Mouse (Mus musculus) layer of hippocampus, postnatal 10 days (tissue): Measurements from ENCODE around the gene Tecta. TPM values are rescaled to one million over a fixed set of nuclear protein-coding genes. Genes with fewer than 3 reads are reported as not detected.
A peak's percentile ranks its signal among the peaks of the same experiment; 100 is the strongest.

Source experiments
- DNase-seq, 2 experiments: peaks; one replicate each; pipeline ENCODE4 v3.0.0; 2021; ENCODE audit warnings: low spot score in 2 of 2
- total RNA-seq, 2 experiments: library from RNA; stranded (reverse); gene quantifications; 2 replicates each; pipeline ENCODE4 v1.2.3; 2021

Gene Tecta
- total RNA-seq, 2 experiments from 2014 or later = 1.2 to 2.2 TPM

DNA sequence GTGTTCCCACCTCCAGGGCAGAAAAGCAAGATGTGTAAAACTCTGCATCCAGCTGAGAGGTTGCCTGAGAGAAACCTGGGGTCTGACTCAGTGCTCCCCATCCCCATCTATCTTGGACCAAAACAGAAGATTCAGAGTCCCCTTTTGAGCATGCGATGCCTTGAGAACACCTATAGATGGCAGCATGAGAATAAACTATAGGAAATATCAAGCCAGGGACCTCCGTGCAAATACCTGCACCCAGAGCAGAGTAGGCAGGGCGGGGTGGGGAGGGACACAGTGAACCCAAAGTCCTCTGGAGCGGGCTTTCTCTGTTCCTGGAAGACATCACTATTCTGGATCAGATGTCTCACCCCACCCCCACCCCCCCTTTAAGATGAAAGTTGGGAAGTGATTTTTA lies 11.2 kb downstream of the Tecta start:
- peak in 1 of 2 experiments; percentile 32 for DNase-seq

DNA sequence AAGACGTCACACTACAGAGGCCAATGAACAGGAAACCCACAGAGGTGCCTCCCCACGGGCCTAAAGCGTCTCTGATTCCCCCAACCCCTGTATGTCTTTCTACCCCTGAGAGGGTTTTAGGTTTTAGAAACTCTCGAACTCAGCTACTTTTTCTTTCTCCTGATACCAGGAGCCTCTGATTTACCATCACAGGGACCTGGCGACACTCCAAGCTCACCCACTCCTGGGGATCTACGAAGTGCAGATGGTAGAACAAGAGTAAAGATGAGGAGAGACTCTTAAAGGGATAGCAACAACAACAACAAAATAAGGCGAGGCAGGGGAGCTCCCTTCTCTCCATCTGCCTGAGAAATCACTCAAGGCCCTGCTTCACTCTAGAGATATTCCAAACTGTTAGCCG lies 12.7 kb downstream of the Tecta start:
- DNase-seq = no peak

DNA sequence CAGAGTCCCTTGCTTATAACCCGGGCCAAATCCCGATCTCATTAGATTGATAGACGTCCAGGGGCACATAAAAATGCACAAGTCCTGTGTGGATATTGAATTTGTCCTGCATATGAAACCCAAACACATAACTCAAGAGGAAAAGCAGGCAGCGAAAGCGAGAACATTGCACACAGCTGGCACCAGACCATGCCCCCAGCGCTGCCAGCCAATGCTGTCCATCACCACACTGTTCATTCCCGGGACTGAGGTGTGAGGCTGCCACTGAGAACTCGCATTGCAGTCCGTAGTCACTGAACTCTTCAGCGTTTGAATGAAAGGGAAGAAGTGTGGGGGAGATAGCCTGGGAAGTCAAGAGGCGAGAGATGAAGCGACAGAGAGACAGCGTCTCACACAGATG lies 14.1 kb downstream of the Tecta start:
- peak in 1 of 2 experiments; percentile 36 for DNase-seq

DNA sequence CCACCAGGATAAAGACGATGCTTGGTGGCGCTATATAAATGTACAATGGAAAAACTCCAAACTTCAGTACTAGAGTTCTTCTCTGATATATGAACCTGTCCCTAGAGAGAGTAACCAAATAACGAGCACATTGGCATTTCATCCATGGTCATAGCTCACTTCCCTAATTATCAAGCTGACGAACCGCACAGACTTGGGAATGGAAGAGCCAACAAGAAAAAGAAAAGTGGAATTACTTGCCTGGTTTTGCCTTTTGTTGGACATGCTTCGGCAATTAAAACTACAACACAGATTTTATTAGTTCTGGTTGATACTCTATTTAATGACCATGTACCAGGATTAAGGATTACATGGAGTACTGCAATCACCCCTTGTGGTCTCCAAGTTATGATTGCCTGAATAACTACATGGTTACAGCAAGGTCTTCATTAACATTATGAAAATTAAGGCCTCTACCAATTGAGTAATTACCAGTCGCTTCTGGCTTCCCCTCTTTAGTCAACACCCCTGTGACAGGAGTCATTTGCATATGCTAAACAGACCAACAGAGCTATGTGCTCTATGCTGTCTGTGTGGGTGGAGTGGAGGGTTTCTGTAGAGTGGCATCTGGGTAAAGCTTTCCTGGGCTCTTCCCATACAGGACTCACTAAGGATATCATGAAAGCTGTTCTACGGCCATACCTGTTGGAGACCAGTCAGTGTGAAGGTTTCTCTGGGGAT lies 16.9 kb downstream of the Tecta start:
- no peak for DNase-seq

DNA sequence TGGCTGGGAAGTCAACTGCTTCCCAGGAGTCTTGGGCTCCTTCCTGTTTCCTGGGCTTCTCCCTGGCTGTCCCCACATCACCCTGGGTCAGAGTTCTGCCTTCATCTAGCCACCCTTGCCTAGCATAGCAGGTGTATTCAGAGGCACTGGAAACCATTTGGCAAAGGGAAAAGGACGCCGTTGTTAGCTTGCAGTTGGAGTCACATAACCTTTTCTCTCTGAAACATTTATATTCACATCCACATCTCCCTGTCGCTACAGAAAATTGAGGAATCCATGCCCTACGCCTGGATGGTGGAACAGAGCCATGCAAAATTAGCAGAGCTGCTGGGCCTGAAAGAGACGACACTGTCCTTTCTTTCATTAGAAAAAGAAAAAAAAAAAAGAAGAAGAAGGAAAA lies 17.7 kb downstream of the Tecta start:
- peak; percentile 28 to 54 for DNase-seq

DNA sequence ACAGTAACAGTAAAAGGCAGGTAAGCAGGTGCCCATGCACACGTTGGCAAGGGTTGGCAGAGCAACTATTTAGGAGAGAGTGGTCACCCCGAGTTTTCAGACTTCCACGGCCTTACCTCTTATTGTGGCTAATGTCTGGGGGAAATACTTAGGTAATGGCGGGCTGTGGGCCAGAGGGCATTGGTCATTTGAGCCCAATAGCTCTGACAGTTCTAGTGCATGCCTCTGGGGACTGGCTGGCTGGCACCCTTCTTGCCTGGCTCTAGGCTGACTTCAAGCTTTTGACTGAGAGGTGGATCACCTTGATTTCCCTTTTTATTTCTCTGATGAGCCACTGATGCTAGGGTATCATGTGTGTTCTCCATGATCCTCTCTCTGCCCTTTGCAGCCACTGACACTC lies 21.7 kb downstream of the Tecta start:
- DNase-seq = no peak

DNA sequence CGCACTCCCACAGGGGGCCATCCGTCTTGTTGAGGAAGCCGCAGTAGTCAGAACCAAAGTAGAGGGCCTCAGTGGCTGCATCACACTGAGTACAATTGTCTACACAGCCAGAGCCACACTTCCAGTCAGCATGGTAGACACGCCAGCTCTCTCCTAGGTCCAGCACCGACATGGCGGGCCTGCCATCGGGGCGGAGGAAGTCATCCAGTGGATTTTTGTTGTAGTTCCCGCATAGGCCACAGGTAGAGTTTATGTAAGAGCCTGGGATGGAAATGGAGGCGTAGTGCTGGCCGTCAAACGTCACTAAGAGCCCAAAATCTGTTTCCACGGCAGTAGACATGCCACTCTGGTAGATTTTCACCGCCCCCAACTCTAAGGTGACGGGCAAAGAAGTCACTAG lies 22.1 kb downstream of the Tecta start:
- no peak for DNase-seq

DNA sequence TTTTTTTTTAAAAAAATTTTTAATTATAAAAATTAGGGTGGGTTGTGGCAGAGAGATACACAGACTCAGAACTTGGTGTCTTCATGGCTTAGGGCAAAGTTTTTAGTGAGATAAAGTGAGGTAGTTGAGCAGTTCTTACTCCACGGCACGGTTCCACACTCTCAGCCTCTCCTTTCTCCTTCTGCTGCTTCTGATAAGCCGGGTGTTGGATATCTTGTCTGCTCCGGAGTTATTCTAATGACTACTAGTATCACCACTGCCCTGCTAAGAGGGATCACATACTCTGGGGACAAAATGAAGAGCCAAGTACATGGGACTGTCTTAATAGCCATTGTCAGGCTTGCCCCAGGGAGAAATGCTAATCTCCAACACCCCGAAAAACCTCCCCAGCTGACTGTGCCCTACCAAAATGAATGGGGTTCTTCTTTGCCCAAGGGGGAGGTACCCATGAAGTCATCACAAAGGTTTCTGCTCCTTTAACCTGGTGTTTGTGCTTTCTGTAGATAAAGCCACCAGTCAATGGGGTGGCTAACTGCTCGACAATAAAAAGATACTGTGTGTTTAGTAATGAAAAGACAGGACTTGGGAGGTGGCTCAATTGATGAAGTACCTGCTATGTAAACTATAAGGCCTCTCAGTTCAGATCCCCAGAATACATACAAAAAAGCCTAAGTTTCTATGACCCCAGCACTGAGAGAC lies 27.9 kb downstream of the Tecta start:
- no peak for DNase-seq

DNA sequence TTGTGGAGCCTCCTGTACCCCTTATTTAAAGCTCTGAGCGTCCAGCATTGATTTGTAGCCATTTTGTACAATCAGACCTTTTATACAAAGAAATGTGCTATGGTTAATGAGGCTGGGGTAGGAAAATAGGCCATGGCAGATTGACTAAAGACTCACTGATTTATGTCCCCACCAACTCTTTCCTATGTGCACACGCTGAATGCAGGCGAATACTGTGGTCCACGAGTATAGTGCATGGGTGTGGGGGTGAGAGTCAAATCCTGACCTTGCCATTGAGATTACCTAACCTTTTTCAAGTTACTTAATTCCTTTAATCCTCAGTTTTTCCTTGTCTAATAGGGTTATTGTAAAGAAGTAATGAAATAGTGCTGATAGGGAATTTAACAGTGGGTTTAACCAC lies 42.1 kb downstream of the Tecta start:
- no peak for DNase-seq

DNA sequence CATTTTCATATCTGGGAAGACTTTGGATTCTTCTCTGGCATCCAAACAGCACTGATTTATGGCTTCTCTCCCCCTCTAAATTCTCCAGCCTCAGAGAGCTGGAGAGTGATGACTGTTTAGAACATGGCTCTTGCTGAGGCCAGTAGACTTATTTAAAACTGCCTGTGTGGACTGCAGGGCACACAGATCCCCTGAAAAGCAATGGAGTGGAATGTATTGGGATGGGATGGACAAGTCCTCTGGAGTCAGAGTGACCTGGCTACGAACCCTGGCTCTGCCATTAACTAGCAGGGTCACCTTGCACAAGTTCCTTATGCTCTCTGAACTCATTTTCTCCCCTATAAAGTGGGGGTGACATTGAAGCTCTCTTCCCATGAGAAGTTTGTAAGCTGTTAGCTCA lies 44.9 kb downstream of the Tecta start:
- DNase-seq = no peak

DNA sequence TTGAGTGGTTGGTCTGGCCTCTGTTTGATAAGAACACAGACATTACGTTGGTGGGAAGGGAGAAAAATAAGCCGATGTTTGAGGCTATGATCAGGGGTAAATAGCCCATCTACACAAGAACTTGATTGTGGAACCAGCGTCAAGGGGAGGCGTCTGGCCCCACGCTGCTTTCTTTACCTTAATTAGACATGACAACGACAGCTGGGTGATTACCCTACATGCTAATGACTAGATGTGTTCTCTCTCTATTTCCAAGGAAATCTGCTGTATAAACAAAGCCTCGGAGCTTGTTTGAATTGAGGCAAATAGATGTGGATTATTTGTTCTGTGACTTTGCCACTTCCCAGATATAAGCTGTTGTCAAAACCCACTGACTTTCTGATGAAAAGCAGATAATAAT lies 49.9 kb downstream of the Tecta start:
- DNase-seq = no peak

DNA sequence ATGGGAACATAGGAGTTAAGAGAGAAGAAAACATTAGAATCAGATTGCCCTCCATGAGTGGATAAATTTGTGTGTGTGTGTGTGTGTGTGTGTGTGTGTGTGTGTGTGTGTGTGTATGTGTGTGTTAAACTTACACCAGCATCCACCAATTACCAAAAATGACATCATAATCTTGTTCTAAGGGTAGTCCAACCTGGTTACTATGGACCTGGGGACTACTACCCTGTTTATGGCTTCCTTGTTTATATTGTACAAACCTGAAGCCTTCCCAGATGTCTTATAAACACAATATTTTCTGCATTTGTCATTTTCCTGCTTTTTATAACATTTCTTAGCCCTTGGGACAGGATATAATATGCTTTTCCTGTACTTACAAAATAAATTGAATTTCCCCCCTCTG lies 53.4 kb downstream of the Tecta start:
- no peak for DNase-seq

DNA sequence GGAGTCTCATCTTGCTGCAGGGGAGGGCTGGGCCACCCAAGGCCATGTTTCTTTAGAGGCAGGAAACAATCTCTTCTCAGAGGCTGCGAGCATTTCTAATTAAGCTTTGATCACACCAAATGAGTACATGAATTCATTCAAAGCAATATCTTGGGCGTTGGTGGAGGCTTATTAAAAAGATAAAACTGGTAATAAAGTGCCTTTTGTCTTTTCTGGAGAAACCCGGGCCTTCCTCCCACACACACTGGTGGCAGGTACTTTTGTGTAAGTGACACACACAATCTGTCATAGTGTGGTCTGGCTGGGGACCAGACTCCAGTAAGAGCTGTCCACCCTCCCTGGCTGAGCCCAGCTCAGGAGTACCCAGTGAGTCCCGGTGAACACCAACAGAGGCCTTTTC lies 60.6 kb downstream of the Tecta start:
- DNase-seq = no peak

DNA sequence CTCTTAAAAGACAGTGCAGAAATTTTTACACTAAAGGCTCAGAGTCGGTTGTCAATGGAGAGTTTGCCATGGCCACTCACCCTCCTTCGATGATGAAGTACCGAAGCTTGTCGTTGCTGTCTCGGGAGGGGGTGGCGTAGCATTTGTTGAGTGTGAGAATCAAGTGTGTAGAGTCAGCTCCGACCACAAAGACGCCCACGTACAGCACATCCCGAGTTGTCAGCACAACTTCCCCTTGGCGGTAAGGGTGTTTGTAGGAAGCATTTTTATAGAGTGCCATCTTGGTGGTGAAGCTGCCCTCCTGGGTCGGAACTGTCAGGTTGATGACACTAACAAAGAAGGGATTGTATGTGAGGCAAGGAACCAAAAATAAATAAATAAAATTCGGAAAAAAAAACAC lies 62.7 kb downstream of the Tecta start:
- no peak for DNase-seq

DNA sequence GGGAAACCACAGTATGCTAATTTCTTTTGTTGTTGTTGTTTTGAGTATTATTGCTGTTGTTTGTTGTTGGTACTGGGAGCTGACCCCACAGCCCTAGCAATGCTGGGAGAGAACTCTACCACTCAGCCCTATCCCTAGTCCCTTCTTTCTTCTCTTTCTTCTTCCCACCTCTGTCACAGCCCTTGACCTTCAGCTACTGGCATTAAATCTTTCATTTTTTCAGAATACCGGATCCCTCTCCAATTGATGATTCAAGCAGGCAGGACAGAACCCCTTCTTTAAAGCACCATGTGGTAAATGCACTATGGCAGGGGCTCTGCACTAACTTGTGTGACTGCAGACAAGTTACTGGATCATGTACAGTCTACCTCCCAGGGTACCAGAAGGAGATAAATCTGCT lies 63.2 kb downstream of the Tecta start:
- no peak for DNase-seq

DNA sequence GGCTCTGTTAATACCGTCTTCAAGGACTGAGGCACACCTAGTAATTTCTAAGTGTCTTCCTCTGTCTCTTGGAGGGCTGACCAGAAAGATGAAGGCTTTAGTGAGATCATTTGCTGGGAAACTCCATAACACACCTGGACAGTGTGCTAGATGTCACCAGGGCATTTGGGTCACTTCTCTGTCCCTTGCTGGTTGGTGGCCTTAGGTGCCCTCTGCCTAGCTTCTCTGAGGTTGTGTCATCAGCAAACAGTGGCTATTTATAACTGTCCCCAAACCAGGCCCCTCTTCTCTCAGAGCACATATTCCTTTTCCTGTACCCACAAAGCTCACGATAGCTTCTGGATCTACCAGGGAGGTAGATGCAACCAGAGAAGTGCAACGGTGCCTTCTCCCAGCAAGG lies 64.8 kb downstream of the Tecta start:
- DNase-seq = no peak

DNA sequence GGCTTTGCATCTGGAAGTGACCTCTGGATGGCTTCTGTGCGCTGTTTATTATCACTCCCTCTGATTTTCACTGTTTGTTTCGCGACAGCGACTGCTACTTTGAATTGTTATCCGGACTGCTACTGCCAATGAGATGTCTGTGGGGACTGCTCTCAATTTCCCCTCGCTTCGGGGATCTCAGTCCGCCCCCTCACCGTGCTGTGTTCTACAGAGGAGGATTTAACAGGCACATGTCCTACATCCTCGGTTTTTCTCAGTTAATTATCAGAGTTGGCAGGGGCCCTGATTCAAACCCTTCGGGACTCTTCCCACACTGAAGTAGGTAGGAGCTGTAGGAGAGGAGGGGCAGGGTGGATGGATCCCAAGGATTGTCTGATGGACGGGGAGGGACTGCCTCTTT lies 67.0 kb downstream of the Tecta start:
- no peak for DNase-seq

DNA sequence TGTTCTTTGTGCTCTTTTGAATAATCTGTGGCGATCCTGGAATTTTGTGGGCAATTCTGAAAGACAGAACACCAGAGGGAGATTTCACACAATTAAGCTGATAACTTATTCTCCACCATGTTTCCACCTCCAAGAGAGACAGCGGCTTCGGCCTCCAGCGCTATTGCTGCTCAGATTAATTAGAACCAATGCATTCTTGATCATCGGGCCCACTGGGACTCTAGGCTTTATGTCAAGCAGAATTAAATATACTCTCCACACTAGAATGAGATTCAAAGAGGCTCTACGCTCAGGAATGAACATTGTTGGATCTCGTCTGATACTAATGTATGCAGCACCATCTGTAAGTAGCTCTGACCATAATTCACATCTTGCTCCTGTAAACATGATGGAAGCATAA lies 68.4 kb downstream of the Tecta start:
- DNase-seq = no peak

DNA sequence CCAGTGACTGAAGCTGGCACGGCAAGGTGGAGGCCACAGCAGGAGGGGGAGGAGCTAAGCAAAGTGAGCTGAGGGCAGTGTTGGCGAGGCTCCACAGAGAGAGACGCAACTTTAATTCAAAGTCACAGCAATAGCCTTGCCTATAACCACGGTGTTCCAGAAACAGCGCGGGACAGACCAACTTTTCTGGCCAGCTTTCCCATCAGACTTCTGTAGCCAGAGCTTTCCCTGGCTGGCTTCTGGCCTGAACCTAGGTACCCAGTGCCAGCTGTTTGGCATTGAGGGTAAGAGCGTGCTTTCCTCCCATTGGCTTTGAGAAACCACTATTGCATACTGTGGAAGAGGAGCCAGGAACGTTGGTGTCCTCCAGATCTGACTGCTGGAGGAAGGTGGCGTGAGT lies 70.0 kb downstream of the Tecta start:
- DNase-seq = peak in 1 of 2 experiments; percentile 37

DNA sequence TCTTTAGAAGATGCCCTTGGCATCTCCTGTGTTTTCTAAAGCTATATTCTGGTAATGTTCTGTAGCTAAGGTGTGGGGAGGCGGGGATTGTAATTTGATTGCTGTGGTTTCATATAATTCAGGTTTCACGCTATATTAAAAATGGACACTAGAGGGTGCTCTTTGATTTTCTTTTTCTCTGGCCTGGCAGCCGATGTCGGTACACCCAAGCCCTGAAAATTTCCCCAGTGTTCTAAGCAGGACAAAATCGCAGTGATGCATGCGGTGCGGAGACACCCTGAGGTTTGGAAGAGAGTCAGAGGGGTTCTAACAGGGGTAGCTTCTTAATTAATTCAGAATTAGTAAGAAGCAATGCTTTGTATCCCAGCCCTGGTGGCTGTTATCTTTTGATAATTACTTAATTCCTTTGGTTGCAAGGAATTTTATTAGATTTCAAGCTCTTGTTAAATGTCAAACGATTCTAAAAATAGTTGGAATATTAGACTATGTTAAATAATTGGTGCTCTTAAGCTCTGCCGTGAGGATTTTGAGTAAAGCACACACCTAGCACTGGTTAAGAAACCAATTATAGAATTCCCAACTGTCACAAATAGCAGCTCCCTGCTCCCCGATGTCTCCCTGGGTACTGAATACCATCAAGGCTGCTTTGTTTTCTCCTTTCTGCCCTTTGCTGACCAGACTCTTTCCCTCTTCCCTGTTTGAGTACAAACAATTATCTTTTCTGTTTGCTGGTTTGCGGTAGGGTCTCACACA lies 72.9 kb downstream of the Tecta start:
- peak; percentile 50 to 55 for DNase-seq

DNA sequence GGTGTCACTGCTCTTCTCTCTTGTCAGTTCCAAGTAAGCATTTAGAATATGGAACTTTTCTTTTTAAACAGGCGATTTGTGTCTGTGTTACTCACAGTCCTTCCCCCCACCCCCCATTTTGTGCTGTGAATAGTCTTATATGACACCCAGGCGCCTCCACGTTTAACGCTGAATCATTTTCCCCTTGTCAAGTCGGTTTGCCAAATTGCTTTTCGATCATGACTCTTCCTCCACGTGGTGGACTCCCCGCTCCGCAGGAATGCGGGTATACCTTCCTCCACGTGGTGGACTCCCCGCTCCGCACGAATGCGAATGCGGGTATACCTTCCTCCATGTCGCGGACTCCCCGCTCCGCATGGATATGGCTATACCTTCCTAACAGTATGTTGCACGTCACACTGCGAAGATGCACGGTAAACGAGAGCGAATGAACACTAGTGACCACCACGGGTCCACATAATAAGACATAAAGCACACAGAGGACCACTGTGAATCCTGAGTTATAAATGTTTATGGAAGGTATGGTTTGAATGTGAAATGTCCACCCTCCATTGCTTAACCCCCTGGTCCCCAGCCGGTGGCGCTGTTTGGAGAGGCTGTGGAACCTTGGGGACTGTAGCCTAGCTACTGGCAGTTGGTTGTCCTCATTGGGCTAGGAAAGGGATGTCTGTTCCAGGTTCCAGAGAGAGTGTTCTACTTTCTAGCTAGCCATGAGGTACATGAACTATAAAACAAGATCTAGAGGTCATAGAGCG lies 74.9 kb downstream of the Tecta start:
- DNase-seq = peak in 1 of 2 experiments; percentile 36

DNA sequence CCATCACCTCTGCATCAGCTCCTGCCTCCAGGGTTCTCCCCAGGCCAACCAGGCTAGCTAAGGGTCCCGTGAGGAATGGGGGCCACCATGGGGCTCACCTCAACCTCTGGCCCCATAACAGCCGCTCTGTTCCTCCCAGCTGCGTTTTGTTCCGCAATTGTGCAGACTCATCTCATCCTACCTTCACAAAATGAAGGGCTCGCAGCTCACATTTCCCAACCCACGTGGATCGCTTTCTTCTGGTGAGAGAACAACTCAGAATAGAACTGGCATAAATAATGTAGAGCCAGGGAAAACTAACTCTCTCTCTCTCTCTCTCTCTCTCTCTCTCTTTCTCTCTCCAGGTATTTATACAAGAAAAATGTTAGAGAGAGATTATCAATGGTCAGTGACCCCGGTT lies 76.5 kb downstream of the Tecta start:
- no peak for DNase-seq
